Mouse (Mus musculus) forebrain, embryonic 16.5 days (tissue): ENCODE data around the gene Abhd12. TPM values are rescaled to one million over a fixed set of nuclear protein-coding genes. Genes with fewer than 3 reads are reported as not detected.

Experiments
- ATAC-seq: fragments of 200-750 bp; cut with Nextera tagmentation; 2 replicates; pipeline ENCODE4 v1.8.0; 2017; ENCODE audit warnings: mild to moderate bottlenecking, moderate library complexity
- H3K27ac ChIP-seq: fragments of 300-500 bp; sonication (generic); 2 replicates; pipeline ENCODE4 v1.5.1; 2014; ENCODE audit warnings: low read length, control low read depth
- H3K27me3 ChIP-seq: fragments of 300-500 bp; sonication (generic); replicated peaks from 2 replicates; pipeline ENCODE4 v1.6.1; 2014; ENCODE audit warnings: low read length; ENCODE audit not compliant: control insufficient read depth, insufficient read depth
- H3K36me3 ChIP-seq: fragments of 300-500 bp; sonication (generic); 2 replicates; pipeline ENCODE4 v1.6.1; 2014; ENCODE audit not compliant: control insufficient read depth, insufficient read depth
- H3K4me1 ChIP-seq: fragments of 300-500 bp; sonication (generic); replicated peaks from 2 replicates; pipeline ENCODE4 v1.6.1; 2014; ENCODE audit warnings: low read length; ENCODE audit not compliant: control insufficient read depth, insufficient read depth
- H3K4me2 ChIP-seq: fragments of 300-500 bp; sonication (generic); 2 replicates; pipeline ENCODE4 v1.6.1; 2014; ENCODE audit warnings: mild to moderate bottlenecking, low read length, control low read depth
- H3K4me3 ChIP-seq: fragments of 300-500 bp; sonication (generic); replicated peaks from 2 replicates; pipeline ENCODE4 v1.5.1; 2014; ENCODE audit warnings: mild to moderate bottlenecking, low read length, control low read depth
- H3K9ac ChIP-seq: fragments of 300-500 bp; sonication (generic); replicated peaks from 2 replicates; pipeline ENCODE4 v1.6.1; 2014; ENCODE audit warnings: low read depth, low read length, control low read depth
- H3K9me3 ChIP-seq: fragments of 300-500 bp; sonication (generic); 2 replicates; pipeline ENCODE4 v1.6.1; 2016; ENCODE audit warnings: low read length; ENCODE audit not compliant: control insufficient read depth
- WGBS: fragments of 180-500 bp; shearing (Covaris S2); extraction: QIAGEN DNeasy Blood & Tissue Kit; methylation state at CpG from one replicate; pipeline ENCODE4 v1.1.7; 2014; 5-methylcytosine and 5-hydroxymethylcytosine counted together
- polyA plus RNA-seq: library from polyadenylated mRNA; unstranded; fragments of >200 nt; fragmentation: Nextera tagmentation; extraction: Ambion mirVana; gene quantifications from 2 replicates; pipeline ENCODE4 v1.2.1, GENCODE M21; 2015

Gene Abhd12
- polyA plus RNA-seq, 1 experiment from 2014 or later, result 115 TPM

DNA sequence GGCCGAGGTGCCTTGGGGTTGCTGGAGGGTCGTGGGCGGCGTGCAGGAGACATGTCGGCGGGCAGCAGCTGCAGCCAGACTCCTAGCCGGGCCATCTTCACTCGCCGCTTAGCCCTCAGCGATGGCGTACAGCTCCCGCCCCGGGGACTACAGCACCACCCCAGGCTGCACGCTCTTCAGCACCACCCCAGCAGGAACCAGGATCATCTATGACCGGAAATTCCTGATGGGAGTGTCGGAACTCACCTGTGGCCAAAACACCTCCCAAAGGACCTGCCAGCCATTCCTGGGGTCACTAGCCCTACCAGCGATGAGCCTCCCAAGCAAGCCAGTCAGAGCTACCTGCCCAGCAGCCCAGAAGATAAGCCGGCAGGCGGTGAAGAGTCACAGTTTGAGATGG, 28.9 kb upstream of the Abhd12 start:
- Histone ChIP-seq H3K4me2 (no peak overlapping the region), H3K27ac (no peak overlapping the region), H3K4me1 (no peaks in the 10 kb centered on the region), H3K36me3 (peaks cover 31% of the 10 kb centered on the region), H3K4me3 (no peak overlapping the region), H3K27me3 (no peaks in the 10 kb centered on the region), H3K9me3 (no peaks in the 10 kb centered on the region), H3K9ac (no peak overlapping the region)
- no peak for ATAC-seq
- 90% methylated on average over 19 of the region's 19 CpGs for WGBS

DNA sequence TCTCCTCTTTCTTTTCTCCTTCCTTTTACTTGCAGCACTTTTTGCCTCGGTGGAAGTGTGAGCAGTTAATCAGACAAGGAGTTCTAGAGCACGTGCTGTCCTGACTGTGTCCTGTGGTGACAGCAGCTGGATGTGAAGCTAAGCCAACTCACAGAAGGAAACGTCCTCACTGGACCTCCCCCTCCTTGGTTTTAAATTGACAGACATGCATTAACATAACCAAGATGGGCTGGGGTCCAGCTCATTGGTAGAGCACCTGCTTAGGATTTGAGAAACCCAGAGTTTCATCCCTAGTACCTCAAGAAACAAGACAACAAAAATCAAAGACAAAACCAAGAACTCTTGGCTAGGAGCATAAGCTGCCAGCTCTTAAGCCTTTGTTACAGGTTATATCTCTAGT, 26.3 kb upstream of the Abhd12 start:
- H3K36me3 ChIP-seq, result peaks cover 15% of the 10 kb centered on the region
- H3K9me3 ChIP-seq, result no peaks in the 10 kb centered on the region
- no peaks in the 10 kb centered on the region for H3K27me3 ChIP-seq
- WGBS, result 42% methylated on average over 3 of the region's 3 CpGs
- ATAC-seq, result no peak
- no peak overlapping the region for H3K9ac ChIP-seq
- no peak overlapping the region for H3K4me2 ChIP-seq
- H3K27ac ChIP-seq, result no peak overlapping the region
- H3K4me3 ChIP-seq, result no peak overlapping the region
- no peaks in the 10 kb centered on the region for H3K4me1 ChIP-seq

GRCm38 (mm10) chr2:150929156-150929555, 24.6 kb upstream of the Abhd12 start:
- Histone ChIP-seq H3K27ac (no peak overlapping the region), H3K27me3 (no peaks in the 10 kb centered on the region), H3K4me3 (no peak overlapping the region), H3K4me1 (no peaks in the 10 kb centered on the region), H3K36me3 (peaks cover 5% of the 10 kb centered on the region; the same call in 1 of the 2 replicates), H3K9me3 (no peaks in the 10 kb centered on the region), H3K9ac (no peak overlapping the region), H3K4me2 (no peak overlapping the region)
- no peak for ATAC-seq
- WGBS, result 89% methylated on average over 6 of the region's 6 CpGs

- Histone ChIP-seq H3K9ac (no peak overlapping the region), H3K27ac (no peak overlapping the region), H3K36me3 (peaks cover 3% of the 10 kb centered on the region; the same call in 1 of the 2 replicates), H3K4me1 (no peaks in the 10 kb centered on the region), H3K4me3 (no peak overlapping the region), H3K27me3 (no peaks in the 10 kb centered on the region), H3K9me3 (no peaks in the 10 kb centered on the region), H3K4me2 (no peak overlapping the region)
- no peak for ATAC-seq
- 96% methylated on average over 11 of the region's 11 CpGs for WGBS
Observed at GRCm38 (mm10) chr2:150927038-150927720, 22.6 kb upstream of the Abhd12 start.

DNA sequence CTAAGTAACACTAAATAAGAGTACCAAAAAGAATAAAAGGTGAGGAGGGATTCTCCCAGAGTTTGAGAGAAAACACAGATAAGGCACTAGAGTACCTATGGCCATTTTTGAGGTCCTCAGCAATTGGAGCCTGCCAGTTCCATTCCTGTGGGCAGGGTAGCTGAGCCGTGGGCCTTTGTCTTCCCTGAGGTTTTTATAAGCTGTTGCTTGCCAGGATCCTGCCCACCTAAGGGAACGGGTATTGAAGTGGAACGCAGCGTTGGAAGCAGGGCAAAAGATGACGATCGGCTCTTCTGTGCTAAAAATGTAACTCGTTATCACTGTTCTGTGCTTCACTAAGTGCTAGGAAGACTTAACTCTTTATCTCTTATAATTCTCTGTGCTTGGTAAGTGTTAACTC, 19.0 kb upstream of the Abhd12 start:
- Histone ChIP-seq H3K4me2 (no peak overlapping the region), H3K9ac (no peak overlapping the region), H3K4me1 (no peaks in the 10 kb centered on the region), H3K36me3 (peaks cover 6% of the 10 kb centered on the region; the same call in 1 of the 2 replicates), H3K9me3 (no peaks in the 10 kb centered on the region), H3K27me3 (no peaks in the 10 kb centered on the region), H3K27ac (no peak overlapping the region), H3K4me3 (no peak overlapping the region)
- 53% methylated on average over 7 of the region's 7 CpGs for WGBS
- ATAC-seq, result no peak

- Histone ChIP-seq H3K9me3 (no peaks in the 10 kb centered on the region), H3K27me3 (no peaks in the 10 kb centered on the region), H3K4me2 (no peak overlapping the region), H3K4me1 (no peaks in the 10 kb centered on the region), H3K4me3 (no peak overlapping the region), H3K9ac (no peak overlapping the region), H3K27ac (no peak overlapping the region), H3K36me3 (peaks cover 7% of the 10 kb centered on the region; the same call in 1 of the 2 replicates)
- ATAC-seq, result no peak
- WGBS, result 87% methylated on average over 3 of the region's 3 CpGs
Observed at GRCm38 (mm10) chr2:150923026-150923425, 18.5 kb upstream of the Abhd12 start.

DNA sequence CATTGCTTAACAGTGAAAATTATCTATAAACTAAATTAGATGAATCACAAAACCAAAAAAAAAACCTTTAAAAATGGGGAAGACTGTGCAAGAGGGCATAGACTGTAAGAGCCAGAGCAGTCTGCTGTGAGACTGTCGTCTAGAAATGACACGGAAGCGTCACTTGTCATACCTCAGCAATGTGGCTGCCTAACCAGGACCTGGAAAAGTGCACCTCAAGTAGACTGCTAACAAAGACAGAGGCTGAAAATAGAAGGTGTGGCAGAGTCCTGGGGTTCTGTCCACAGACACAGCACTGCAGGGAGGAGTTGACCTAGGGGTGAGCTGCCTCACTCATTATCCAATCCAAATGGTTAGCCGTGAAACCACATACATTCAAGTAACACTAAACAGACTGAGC, 17.6 kb upstream of the Abhd12 start:
- Histone ChIP-seq H3K9ac (no peak overlapping the region), H3K36me3 (peaks cover 7% of the 10 kb centered on the region; the same call in 1 of the 2 replicates), H3K27me3 (no peaks in the 10 kb centered on the region), H3K27ac (no peak overlapping the region), H3K4me3 (no peak overlapping the region), H3K9me3 (no peaks in the 10 kb centered on the region), H3K4me1 (no peaks in the 10 kb centered on the region), H3K4me2 (no peak overlapping the region)
- 89% methylated on average over 4 of the region's 4 CpGs for WGBS
- no peak for ATAC-seq

- Histone ChIP-seq H3K27ac (no peak overlapping the region), H3K4me1 (no peaks in the 10 kb centered on the region), H3K9ac (no peak overlapping the region), H3K36me3 (0 out of 2 replicates have a peak, but pooled peaks cover 4% of the 10 kb centered on the region), H3K4me2 (no peak overlapping the region), H3K4me3 (no peak overlapping the region), H3K27me3 (no peaks in the 10 kb centered on the region), H3K9me3 (no peaks in the 10 kb centered on the region)
- WGBS, result 92% methylated on average over 6 of the region's 6 CpGs
- ATAC-seq, result no peak
Observed at GRCm38 (mm10) chr2:150921697-150922096, 17.2 kb upstream of the Abhd12 start.

- no peaks in the 10 kb centered on the region for H3K9me3 ChIP-seq
- no peak overlapping the region for H3K27ac ChIP-seq
- no peak overlapping the region for H3K4me3 ChIP-seq
- WGBS, result 93% methylated on average over 3 of the region's 3 CpGs
- 0 out of 2 replicates have a peak, but pooled peaks cover 4% of the 10 kb centered on the region for H3K36me3 ChIP-seq
- H3K4me1 ChIP-seq, result no peaks in the 10 kb centered on the region
- no peak overlapping the region for H3K9ac ChIP-seq
- ATAC-seq, result no peak
- H3K27me3 ChIP-seq, result no peaks in the 10 kb centered on the region
- no peak overlapping the region for H3K4me2 ChIP-seq
Observed at GRCm38 (mm10) chr2:150920543-150920942, 16.0 kb upstream of the Abhd12 start.
